Mouse (Mus musculus) neural tube, embryonic 15.5 days (tissue): ENCODE results near the gene Psmc4. TPM values are rescaled to one million over a fixed set of nuclear protein-coding genes. Genes with fewer than 3 reads are reported as not detected.

Source experiments
- ATAC-seq: fragments of 200-750 bp; cut with Nextera tagmentation; 2 replicates; pipeline ENCODE4 v1.8.0; 2017; ENCODE audit warnings: mild to moderate bottlenecking, moderate TSS enrichment, moderate library complexity; ENCODE audit not compliant: low FRiP score
- H3K27ac ChIP-seq: fragments of 300-500 bp; sonication (generic); replicated peaks from 2 replicates; pipeline ENCODE4 v1.5.1; 2015; ENCODE audit warnings: mild to moderate bottlenecking, inconsistent platforms
- H3K27me3 ChIP-seq: fragments of 300-500 bp; sonication (generic); replicated peaks from 2 replicates; pipeline ENCODE4 v1.6.1; 2015; ENCODE audit warnings: inconsistent platforms
- H3K36me3 ChIP-seq: fragments of 300-500 bp; sonication (generic); 2 replicates; pipeline ENCODE4 v1.6.1; 2015; ENCODE audit warnings: inconsistent platforms
- H3K4me1 ChIP-seq: fragments of 300-500 bp; sonication (generic); 2 replicates; pipeline ENCODE4 v1.6.1; 2015; ENCODE audit warnings: inconsistent platforms
- H3K4me2 ChIP-seq: fragments of 300-500 bp; sonication (generic); 2 replicates; pipeline ENCODE4 v1.6.1; 2015; ENCODE audit warnings: inconsistent platforms, mild to moderate bottlenecking, moderate library complexity
- H3K4me3 ChIP-seq: fragments of 300-500 bp; sonication (generic); replicated peaks from 2 replicates; pipeline ENCODE4 v1.5.1; 2015; ENCODE audit warnings: mild to moderate bottlenecking, inconsistent platforms
- H3K9ac ChIP-seq: fragments of 300-500 bp; sonication (generic); replicated peaks from 2 replicates; pipeline ENCODE4 v1.6.1; 2015; ENCODE audit warnings: mild to moderate bottlenecking, inconsistent platforms
- H3K9me3 ChIP-seq: fragments of 300-500 bp; sonication (generic); replicated peaks from 2 replicates; pipeline ENCODE4 v1.6.1; 2016; ENCODE audit warnings: inconsistent platforms
- WGBS: fragments of 180-500 bp; shearing (Covaris S2); methylation state at CpG from one replicate; pipeline ENCODE4 v1.1.7; 2015; ENCODE audit warnings: mixed read lengths; 5-methylcytosine and 5-hydroxymethylcytosine counted together
- polyA plus RNA-seq: library from polyadenylated mRNA; unstranded; fragments of >200 nt; fragmentation: Nextera tagmentation; extraction: Ambion mirVana; gene quantifications from 2 replicates; pipeline ENCODE4 v1.2.1, GENCODE M21; 2015

The Psmc4 gene
- polyA plus RNA-seq, 1 experiment from 2014 or later = 275 TPM

DNA sequence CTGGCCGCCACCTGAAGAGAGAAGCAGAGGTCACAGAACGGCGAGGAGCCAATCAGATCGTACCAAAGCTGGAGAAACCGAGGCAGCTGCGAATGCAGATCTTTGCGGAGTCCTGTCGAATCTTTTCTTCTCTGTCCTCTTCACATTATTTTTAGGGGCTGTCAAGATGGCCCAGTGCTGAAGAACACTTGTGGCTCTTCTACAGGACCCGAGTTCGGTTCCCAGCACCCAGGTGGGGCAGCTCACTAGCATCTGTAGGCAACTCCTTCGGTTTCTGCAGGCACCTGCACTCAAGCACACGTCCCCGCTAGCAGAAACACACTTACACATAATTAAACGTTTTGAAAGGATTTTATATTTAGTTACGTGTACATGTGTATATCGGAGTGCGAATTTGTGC is 683 bp upstream of the Psmc4 start:
- Histone ChIP-seq H3K27me3 (no peaks in the 10 kb centered on the region; the same call in 1 of the 2 replicates), H3K4me2 (peak overlapping the region; percentile 76), H3K27ac (no peak overlapping the region), H3K4me3 (peak overlapping the region; percentile 59), H3K4me1 (peaks cover 13% of the 10 kb centered on the region), H3K9me3 (no peaks in the 10 kb centered on the region), H3K9ac (no peak overlapping the region), H3K36me3 (peaks cover 32% of the 10 kb centered on the region)
- no peak for ATAC-seq
- 62% methylated on average over 17 of the region's 17 CpGs for WGBS

DNA sequence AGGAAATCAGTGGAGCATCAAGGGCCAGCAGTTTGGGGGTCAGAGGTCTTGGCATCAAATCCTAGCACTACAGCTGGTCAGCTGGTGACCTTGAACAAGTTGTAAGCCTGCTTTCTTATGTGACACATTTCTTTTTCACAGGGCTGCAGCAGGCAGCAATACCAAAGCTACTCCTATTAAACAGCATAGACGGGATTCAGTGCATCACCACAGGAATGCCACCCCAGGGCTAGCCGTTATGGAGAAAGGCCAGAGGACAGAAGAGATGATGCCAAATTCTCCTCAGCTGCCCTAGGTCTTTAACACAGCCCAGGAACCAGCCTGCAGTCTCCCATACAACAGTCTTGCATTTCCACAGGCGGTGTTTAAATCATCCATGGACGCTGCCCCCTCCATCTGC is 5.4 kb downstream of the Psmc4 start:
- H3K9me3 ChIP-seq = no peaks in the 10 kb centered on the region
- H3K4me2 ChIP-seq = no peak overlapping the region
- H3K4me1 ChIP-seq = peaks cover 13% of the 10 kb centered on the region
- H3K9ac ChIP-seq = no peak overlapping the region
- peaks cover 84% of the 10 kb centered on the region for H3K36me3 ChIP-seq
- ATAC-seq = no peak
- H3K27ac ChIP-seq = no peak overlapping the region
- no peaks in the 10 kb centered on the region for H3K27me3 ChIP-seq
- no peak overlapping the region for H3K4me3 ChIP-seq
- WGBS = 90% methylated on average over 4 of the region's 4 CpGs

DNA sequence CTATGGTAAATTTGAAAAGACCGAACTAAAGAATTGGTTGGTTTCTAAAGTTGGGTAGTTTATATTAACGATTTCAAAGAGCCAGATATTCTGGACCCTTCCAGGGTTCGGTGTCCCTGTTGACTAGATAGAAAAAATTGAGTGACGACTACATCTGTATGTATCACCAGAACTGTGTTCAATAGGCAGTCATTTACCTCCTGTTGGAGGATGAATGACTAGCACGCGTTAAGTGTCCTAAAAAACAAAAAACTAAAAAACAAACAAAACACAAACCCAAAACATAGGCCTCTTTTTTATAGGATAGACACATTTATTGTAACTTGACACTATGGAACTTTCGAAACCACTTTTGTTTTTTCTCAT is 35.5 kb downstream of the Psmc4 start:
- peak overlapping the region; percentile 53 for H3K4me3 ChIP-seq
- peak overlapping the region; percentile 63 for H3K27ac ChIP-seq
- peak overlapping the region; percentile 75 for H3K4me2 ChIP-seq
- peaks cover 11% of the 10 kb centered on the region for H3K4me1 ChIP-seq
- 22% methylated on average over 7 of the region's 7 CpGs for WGBS
- H3K27me3 ChIP-seq = 0 out of 2 replicates have a peak, but pooled peaks cover 2% of the 10 kb centered on the region
- no peaks in the 10 kb centered on the region for H3K9me3 ChIP-seq
- ATAC-seq = peak; percentile 18; the same call in 1 of the 2 replicates
- H3K9ac ChIP-seq = peak overlapping the region; percentile 56
- H3K36me3 ChIP-seq = 0 out of 2 replicates have a peak, but pooled peaks cover 3% of the 10 kb centered on the region

DNA sequence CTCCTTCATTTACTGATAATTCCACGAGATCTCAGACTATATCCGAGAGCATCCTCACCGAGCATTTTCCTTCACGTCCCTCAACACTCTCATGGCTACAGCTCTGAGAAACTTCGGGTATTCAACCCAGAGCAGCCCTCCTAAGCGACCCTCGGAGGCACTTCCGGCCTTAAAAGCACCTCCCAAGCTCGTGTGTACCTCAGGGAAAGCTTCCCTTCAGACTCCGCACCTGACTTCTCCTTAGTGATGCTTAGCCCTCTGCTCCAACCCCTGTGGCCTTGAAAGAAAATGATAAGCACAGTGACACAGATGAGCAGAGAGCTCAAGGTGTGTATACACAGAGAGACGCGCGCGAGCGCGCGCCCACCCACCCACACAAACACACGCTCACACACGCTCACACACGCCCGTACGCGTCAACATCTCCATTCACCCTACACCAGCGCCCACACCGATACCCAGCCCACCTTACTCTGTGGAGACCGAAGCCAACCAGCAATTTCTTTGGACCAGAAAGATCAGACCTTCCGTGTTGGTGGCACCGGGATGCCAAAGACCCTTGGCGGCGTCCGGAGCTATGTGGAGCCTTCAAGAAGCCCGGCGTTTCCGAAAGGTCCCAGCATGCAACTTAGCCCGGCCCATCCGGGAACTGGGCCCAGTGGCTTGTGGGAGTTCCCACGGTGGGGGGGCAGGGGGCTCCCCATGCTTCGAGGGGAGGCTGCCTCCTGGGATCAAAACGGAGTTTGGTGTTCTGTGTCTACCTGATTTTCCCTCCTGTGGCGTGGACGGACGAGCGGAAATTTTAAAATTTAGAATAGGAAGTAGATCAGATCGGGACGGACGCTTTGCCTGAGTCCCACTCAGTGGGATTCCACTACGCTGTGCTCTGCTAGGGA is 36.1 kb downstream of the Psmc4 start, which contains the start of gene Zfp850:
Gene Zfp850 (minus strand): TSS at position 567 of the 896 bp plus-strand sequence.
- Histone ChIP-seq H3K9me3 (no peaks in the 10 kb centered on the region), H3K4me1 (peaks cover 11% of the 10 kb centered on the region), H3K27me3 (0 out of 2 replicates have a peak, but pooled peaks cover 2% of the 10 kb centered on the region), H3K36me3 (0 out of 2 replicates have a peak, but pooled peaks cover 3% of the 10 kb centered on the region), H3K27ac (peak within 1 kb of the TSS; percentile 63), H3K4me3 (peak within 1 kb of the TSS; percentile 53), H3K9ac (peak within 1 kb of the TSS; percentile 56), H3K4me2 (peak within 1 kb of the TSS; percentile 75)
- peak; percentile 94 for ATAC-seq
- 1% methylated on average over 47 of the region's 47 CpGs for WGBS

- WGBS = 96% methylated on average over 3 of the region's 3 CpGs
- Histone ChIP-seq H3K4me2 (no peak overlapping the region), H3K36me3 (peaks cover 21% of the 10 kb centered on the region), H3K4me1 (peaks cover 11% of the 10 kb centered on the region), H3K9ac (no peak overlapping the region), H3K27ac (no peak overlapping the region), H3K9me3 (no peaks in the 10 kb centered on the region), H3K4me3 (no peak overlapping the region), H3K27me3 (no peaks in the 10 kb centered on the region)
- no peak for ATAC-seq
Measured at GRCm38 (mm10) chr7:28010271-28010670, 39.6 kb downstream of the Psmc4 start.

Other genes with a start within 250 kb of the Psmc4 start
- 2.0 and 2.1 TPM in 2 replicates for gene Zfp626, start 242.9 kb downstream of the Psmc4 start, polyA plus RNA-seq
- gene Zfp59, start 211.5 kb downstream of the Psmc4 start, polyA plus RNA-seq = 9.0 and 9.7 TPM in 2 replicates
- gene Zfp607a, start 192.6 kb downstream of the Psmc4 start, polyA plus RNA-seq = 1.1 and 1.8 TPM in 2 replicates
- 11.3 and 12.4 TPM in 2 replicates for gene Zfp974, start 120.6 kb downstream of the Psmc4 start, polyA plus RNA-seq
- 31.5 and 33.0 TPM in 2 replicates for gene Zfp780b, start 70.9 kb downstream of the Psmc4 start, polyA plus RNA-seq
- 4.5 and 5.1 TPM in 2 replicates for gene Zfp850, start 36.0 kb downstream of the Psmc4 start, polyA plus RNA-seq
- 0.75 and 3.0 TPM in 2 replicates for gene Fcgbp, start 21.1 kb upstream of the Psmc4 start, polyA plus RNA-seq
- 0.06 and 0.17 TPM in 2 replicates for gene 9530053A07Rik, start 79.4 kb upstream of the Psmc4 start, polyA plus RNA-seq
- 70.8 and 88.2 TPM in 2 replicates for gene Fbl, start 119.6 kb upstream of the Psmc4 start, polyA plus RNA-seq
- 10.7 and 10.9 TPM in 2 replicates for gene Dyrk1b, start 129.4 kb upstream of the Psmc4 start, polyA plus RNA-seq
- gene Eid2, start 217.8 kb upstream of the Psmc4 start, polyA plus RNA-seq = 6.9 and 18.2 TPM in 2 replicates
- 33.5 and 37.7 TPM in 2 replicates for gene Eid2b, start 227.6 kb upstream of the Psmc4 start, polyA plus RNA-seq
- gene Selenov, start 241.1 kb upstream of the Psmc4 start, polyA plus RNA-seq = 1.8 and 2.4 TPM in 2 replicates